Mouse (Mus musculus): ENCODE results near the gene Tmem117. TPM values are rescaled to one million over a fixed set of nuclear protein-coding genes. Genes with fewer than 3 reads are reported as not detected.

The Tmem117 gene
- total RNA-seq, 2 experiments from 2014 or later, result 15.6 to 19.1 TPM

GRCm38 (mm10) chr15:94646012-94646411 is 17.0 kb downstream of the Tmem117 start:
- DNase-seq (ENCODE audit: low spot score), result no peak

GRCm38 (mm10) chr15:94648430-94648829 is 19.4 kb downstream of the Tmem117 start:
- DNase-seq (ENCODE audit: low spot score), result no peak

GRCm38 (mm10) chr15:94649071-94649765 is 20.2 kb downstream of the Tmem117 start:
- no peak for DNase-seq (ENCODE audit: low spot score)

- no peak for DNase-seq (ENCODE audit: low spot score)
Observed at GRCm38 (mm10) chr15:94649766-94650120, 20.7 kb downstream of the Tmem117 start.

- DNase-seq (ENCODE audit: low spot score), result no peak
Observed at GRCm38 (mm10) chr15:94651350-94651749, 22.3 kb downstream of the Tmem117 start.

GRCm38 (mm10) chr15:94651969-94652842 is 23.2 kb downstream of the Tmem117 start:
- DNase-seq (ENCODE audit: low spot score), result no peak

- DNase-seq (ENCODE audit: low spot score), result no peak
Observed at GRCm38 (mm10) chr15:94652843-94653206, 23.8 kb downstream of the Tmem117 start.

GRCm38 (mm10) chr15:94655811-94656323 is 26.8 kb downstream of the Tmem117 start:
- DNase-seq (ENCODE audit: low spot score), result peak; percentile 80

GRCm38 (mm10) chr15:94657882-94658281 is 28.9 kb downstream of the Tmem117 start:
- DNase-seq (ENCODE audit: low spot score), result no peak

- DNase-seq (ENCODE audit: low spot score), result no peak
Observed at GRCm38 (mm10) chr15:94658392-94659111, 29.5 kb downstream of the Tmem117 start.

GRCm38 (mm10) chr15:94659112-94659437 is 30.0 kb downstream of the Tmem117 start:
- peak; percentile 23 for DNase-seq (ENCODE audit: low spot score)

- no peak for DNase-seq (ENCODE audit: low spot score)
Observed at GRCm38 (mm10) chr15:94660913-94661312, 31.9 kb downstream of the Tmem117 start.

GRCm38 (mm10) chr15:94661398-94661797 is 32.4 kb downstream of the Tmem117 start:
- DNase-seq (ENCODE audit: low spot score), result peak; percentile 19

- no peak for DNase-seq (ENCODE audit: low spot score)
Observed at GRCm38 (mm10) chr15:94664612-94665011, 35.6 kb downstream of the Tmem117 start.

- no peak for DNase-seq (ENCODE audit: low spot score)
Observed at GRCm38 (mm10) chr15:94681135-94681534, 52.1 kb downstream of the Tmem117 start.

- DNase-seq (ENCODE audit: low spot score), result no peak
Observed at GRCm38 (mm10) chr15:94684269-94684668, 55.2 kb downstream of the Tmem117 start.

GRCm38 (mm10) chr15:94687176-94687575 is 58.1 kb downstream of the Tmem117 start:
- no peak for DNase-seq (ENCODE audit: low spot score)

- DNase-seq (ENCODE audit: low spot score), result no peak
Observed at GRCm38 (mm10) chr15:94687629-94688028, 58.6 kb downstream of the Tmem117 start.

GRCm38 (mm10) chr15:94689195-94689883 is 60.3 kb downstream of the Tmem117 start:
- no peak for DNase-seq (ENCODE audit: low spot score)

- DNase-seq (ENCODE audit: low spot score), result no peak
Observed at GRCm38 (mm10) chr15:94689884-94690231, 60.8 kb downstream of the Tmem117 start.

- peak; percentile 14 for DNase-seq (ENCODE audit: low spot score)
Observed at GRCm38 (mm10) chr15:94722759-94723158, 93.7 kb downstream of the Tmem117 start.

GRCm38 (mm10) chr15:94732104-94732503 is 103.1 kb downstream of the Tmem117 start:
- no peak for DNase-seq (ENCODE audit: low spot score)
